Mouse (Mus musculus): ENCODE measurements around the gene Slc37a1.
A peak's percentile ranks its signal among the peaks of the same experiment; 100 is the strongest.

Gene Slc37a1

GRCm38 (mm10) chr17:31295215-31295891 is 8.8 kb downstream of the Slc37a1 start:
- peak; percentile 64 to 74 for DNase-seq

GRCm38 (mm10) chr17:31295892-31296781 is 9.5 kb downstream of the Slc37a1 start:
- peak; percentile 68 to 82 for DNase-seq

- DNase-seq, result no peak
Measured at GRCm38 (mm10) chr17:31297521-31297939, 10.9 kb downstream of the Slc37a1 start.

GRCm38 (mm10) chr17:31298419-31299209 is 12.0 kb downstream of the Slc37a1 start:
- DNase-seq, result no peak

- no peak for DNase-seq
Measured at GRCm38 (mm10) chr17:31299981-31300380, 13.4 kb downstream of the Slc37a1 start.

- DNase-seq, result no peak
Measured at GRCm38 (mm10) chr17:31300736-31301135, 14.1 kb downstream of the Slc37a1 start.

- no peak for DNase-seq
Measured at GRCm38 (mm10) chr17:31303401-31303800, 16.8 kb downstream of the Slc37a1 start.

- peak; percentile 43 to 44 for DNase-seq
Measured at GRCm38 (mm10) chr17:31304895-31305775, 18.5 kb downstream of the Slc37a1 start.

- no peak for DNase-seq
Measured at GRCm38 (mm10) chr17:31305776-31306120, 19.2 kb downstream of the Slc37a1 start.

GRCm38 (mm10) chr17:31307756-31308155 is 21.2 kb downstream of the Slc37a1 start:
- no peak for DNase-seq

- no peak for DNase-seq
Measured at GRCm38 (mm10) chr17:31308291-31308816, 21.8 kb downstream of the Slc37a1 start.

GRCm38 (mm10) chr17:31309281-31309793 is 22.7 kb downstream of the Slc37a1 start:
- DNase-seq, result no peak

- no peak for DNase-seq
Measured at GRCm38 (mm10) chr17:31311047-31311446, 24.5 kb downstream of the Slc37a1 start.

- DNase-seq, result no peak
Measured at GRCm38 (mm10) chr17:31312648-31313047, 26.1 kb downstream of the Slc37a1 start.

GRCm38 (mm10) chr17:31315046-31315792 is 28.6 kb downstream of the Slc37a1 start:
- no peak for DNase-seq

- no peak for DNase-seq
Measured at GRCm38 (mm10) chr17:31315993-31316392, 29.4 kb downstream of the Slc37a1 start.

GRCm38 (mm10) chr17:31316998-31317397 is 30.4 kb downstream of the Slc37a1 start:
- DNase-seq, result no peak

GRCm38 (mm10) chr17:31317521-31318272 is 31.1 kb downstream of the Slc37a1 start:
- DNase-seq, result no peak

- no peak for DNase-seq
Measured at GRCm38 (mm10) chr17:31318906-31319767, 32.5 kb downstream of the Slc37a1 start.
